Mouse (Mus musculus) cerebellum, adult 2 months (tissue): Measurements from ENCODE around the gene Gldn.

Experiments used
- CTCF ChIP-seq: fragments of 200-500 bp; IDR thresholded peaks from 2 replicates; pipeline ENCODE4 v1.5.1; 2011; ENCODE audit warnings: low read depth, mild to moderate bottlenecking, control low read depth, low read length, moderate library complexity, borderline replicate concordance; ENCODE audit not compliant: insufficient read depth
- POLR2A ChIP-seq: fragments of 200-500 bp; IDR thresholded peaks from 2 replicates; pipeline ENCODE4 v1.6.1; 2011; ENCODE audit warnings: low read length, control low read depth, borderline replicate concordance; ENCODE audit not compliant: insufficient read depth

DNA sequence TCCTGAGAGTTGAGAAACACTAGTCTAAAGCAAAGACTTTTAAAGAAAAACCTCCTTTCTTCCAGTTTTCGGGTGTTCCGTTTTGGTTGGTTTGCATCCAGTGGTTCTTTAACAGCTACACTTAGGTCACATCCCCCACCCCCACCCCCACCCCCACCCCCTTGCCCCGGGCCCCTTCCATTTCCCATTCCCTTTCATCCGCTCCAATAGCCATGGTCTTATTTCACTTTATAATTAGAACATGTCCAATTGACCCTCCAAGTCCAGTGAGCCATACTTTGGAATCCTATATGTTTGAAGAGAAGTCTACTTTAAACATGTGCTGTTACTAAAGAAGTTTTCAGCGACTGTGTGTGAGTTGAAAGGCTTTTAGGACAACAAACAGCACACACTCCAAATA, 1.5 kb downstream of the Gldn start:
- TF ChIP-seq POLR2A, result no peak
- no peak for TF ChIP-seq CTCF
